Mouse (Mus musculus) T-cell, adult 2 months (primary cell): ENCODE results near the gene Wdr25.

Experiments
- DNase-seq: peaks from one replicate; pipeline ENCODE4 v3.0.0; 2022; ENCODE audit warnings: low spot score

The Wdr25 gene

DNA sequence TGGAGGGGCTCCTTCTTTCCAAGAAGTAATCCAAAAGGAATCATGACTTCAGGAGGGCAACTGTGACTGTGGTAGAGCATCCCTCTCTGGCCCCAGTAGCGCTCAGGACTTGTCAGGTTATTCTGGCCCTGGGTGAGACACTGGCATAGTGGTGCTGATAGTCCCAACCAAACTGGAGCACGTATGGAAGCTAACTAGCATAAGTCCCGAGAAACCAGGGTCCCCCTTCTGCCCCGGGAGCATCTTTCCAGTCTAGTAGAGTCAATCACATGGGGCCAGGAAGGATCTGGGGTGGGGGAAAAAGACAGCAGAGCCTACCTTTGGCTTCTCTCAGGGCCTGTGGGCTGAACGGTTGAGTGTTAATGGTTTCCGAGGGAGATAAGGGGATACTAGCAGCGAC lies 175.3 kb downstream of the Wdr25 start:
- DNase-seq, result no peak

DNA sequence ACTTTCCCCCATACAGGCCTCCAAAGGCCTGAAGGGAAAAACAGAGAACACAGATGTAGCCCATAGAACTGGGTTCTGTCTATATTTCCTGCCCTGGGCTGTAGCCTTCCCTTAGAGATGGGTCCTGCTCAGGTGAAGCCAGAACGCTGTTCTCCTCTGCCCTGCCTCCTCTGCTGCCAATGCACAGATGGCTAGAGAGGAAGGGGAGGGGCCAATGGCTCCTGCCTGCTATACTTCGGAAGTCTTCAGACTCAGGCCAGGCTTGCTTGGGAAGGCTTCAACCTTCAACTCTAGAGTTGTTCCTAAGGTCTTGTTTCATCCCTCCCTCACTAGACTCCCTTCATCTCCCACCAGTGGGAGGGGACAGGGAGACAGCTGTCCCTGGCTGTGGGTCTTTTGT lies 176.3 kb downstream of the Wdr25 start:
- DNase-seq, result no peak

GRCm38 (mm10) chr12:109071248-109071647 lies 177.8 kb downstream of the Wdr25 start:
- DNase-seq, result no peak

DNA sequence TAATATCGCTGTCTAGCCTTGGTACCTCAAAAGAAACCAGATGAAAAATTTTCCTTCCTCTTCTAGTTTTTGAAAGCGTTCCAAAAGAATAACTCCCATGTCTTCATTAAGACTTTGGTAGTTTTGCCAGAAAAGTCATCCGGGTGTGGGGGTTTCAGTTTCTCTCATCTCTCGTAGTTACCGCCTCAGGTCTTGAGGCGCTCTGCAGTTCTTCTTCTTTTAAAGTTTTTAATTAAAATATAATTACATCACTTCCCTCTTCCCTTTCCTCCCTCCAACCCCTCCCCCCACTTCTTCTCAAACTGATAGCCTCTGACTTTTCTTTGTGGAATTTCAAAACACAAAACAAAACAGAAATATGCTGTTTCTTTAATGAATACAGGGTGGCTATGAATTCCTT lies 180.7 kb downstream of the Wdr25 start:
- no peak for DNase-seq

GRCm38 (mm10) chr12:109074777-109075285 lies 181.4 kb downstream of the Wdr25 start:
- DNase-seq, result no peak

DNA sequence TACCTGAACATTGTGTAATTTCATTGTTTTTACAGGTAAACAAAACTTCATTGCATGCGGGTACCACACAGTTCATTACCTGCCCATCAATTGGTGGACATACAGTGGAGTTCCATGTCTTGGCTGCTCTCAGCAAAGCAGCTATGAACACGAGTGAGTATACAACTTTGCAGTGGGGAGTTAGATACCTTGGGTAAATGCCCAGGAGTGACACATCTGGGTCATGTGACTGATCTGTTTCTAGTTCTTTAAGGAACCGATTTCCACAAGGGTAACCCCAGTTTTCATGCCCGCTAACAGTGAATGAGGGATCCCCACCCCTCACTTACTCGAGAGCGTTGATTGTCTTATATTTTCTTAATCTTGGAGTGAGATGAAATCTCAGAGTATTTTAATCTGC lies 183.6 kb downstream of the Wdr25 start:
- DNase-seq, result no peak
